Mouse (Mus musculus) kidney, postnatal 36 days (tissue): ENCODE measurements around the gene 4933417A18Rik.
A peak's percentile ranks its signal among the peaks of the same experiment; 100 is the strongest.
"Not testable (repeated sequence)": the region's sequence is repeated elsewhere in the genome, so short reads cannot be mapped to it uniquely, and the experiment has no call there.

Source experiments
- DNase-seq, 2 experiments: peaks; one replicate each; pipeline ENCODE4 v3.0.0; 2021 to 2022; ENCODE audit warnings: mixed read lengths in 2 of 2

Gene 4933417A18Rik

DNA sequence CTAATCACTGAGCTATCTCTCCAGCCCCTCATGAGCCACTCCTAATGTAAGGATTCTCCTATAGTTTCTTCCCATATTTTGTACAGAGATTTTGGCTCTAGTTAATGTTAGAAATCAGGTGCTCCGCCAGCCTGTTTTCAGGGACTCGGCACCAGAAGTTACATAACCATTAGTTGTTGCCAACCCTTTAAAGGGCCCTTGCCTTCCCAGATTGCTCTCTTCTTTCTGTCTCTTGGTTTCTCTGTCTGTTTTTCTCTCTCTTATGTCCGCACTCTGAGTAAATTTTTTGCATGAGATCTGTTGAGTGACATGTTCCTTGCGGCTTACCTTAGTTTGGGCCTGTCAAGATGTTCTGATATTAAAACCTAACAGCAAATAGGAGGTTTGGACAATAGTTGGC is 51.9 kb downstream of the 4933417A18Rik start:
- DNase-seq, result no peak

- DNase-seq, result no peak
These were observed 53.2 kb downstream of the 4933417A18Rik start for GRCm38 (mm10) chr13:34977410-34977809.

GRCm38 (mm10) chr13:34978635-34979034 is 54.4 kb downstream of the 4933417A18Rik start:
- not testable (repeated sequence) for DNase-seq

- DNase-seq, result not testable (repeated sequence)
These were observed 59.3 kb downstream of the 4933417A18Rik start for GRCm38 (mm10) chr13:34983479-34983878.

- DNase-seq, result no peak
These were observed 67.5 kb downstream of the 4933417A18Rik start for GRCm38 (mm10) chr13:34991581-34992273.

- peak; percentile 10 to 19 for DNase-seq
These were observed 68.9 kb downstream of the 4933417A18Rik start for GRCm38 (mm10) chr13:34993085-34993484.

GRCm38 (mm10) chr13:34993595-34993982 is 69.4 kb downstream of the 4933417A18Rik start:
- no peak for DNase-seq

DNA sequence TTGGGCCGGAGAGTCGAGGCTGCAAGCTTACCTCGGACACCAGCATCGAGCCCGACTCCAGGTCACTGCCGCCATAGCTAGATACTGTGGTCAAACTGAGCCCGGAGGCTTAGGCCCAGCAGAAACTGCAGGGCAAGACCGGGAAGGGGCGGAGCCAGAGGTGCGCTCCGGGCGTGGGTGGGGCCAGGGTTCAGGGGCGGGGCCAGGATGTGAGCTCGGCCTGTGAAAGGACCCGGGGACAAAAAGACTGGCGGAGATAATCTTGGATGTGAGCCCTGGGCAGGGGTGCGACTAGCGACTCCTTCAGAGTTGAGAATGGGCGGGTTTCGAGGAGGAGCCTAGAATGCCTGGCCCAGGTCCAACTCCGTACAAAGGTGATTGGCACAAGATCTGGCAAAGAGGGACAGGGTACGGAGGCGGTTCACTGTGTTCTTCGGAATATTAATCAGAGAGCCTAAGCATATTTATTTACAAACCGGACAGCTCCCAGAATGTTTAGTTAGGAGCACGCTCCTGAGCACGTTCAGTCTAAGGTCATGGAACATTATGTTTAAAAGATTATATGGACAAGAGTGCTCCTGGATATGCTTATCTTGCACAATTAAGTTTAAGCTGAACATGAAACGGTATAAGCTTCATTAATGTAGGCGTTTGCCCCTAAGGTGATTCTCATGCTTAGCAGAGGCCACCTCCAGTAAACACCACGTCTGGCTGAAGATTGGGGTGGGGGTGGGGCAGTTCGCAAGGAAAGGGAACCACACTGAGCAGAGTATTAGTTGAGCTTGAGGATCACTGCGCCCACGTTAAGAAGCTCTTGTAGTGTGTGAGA is 70.0 kb downstream of the 4933417A18Rik start:
- DNase-seq, result peak; percentile 99

DNA sequence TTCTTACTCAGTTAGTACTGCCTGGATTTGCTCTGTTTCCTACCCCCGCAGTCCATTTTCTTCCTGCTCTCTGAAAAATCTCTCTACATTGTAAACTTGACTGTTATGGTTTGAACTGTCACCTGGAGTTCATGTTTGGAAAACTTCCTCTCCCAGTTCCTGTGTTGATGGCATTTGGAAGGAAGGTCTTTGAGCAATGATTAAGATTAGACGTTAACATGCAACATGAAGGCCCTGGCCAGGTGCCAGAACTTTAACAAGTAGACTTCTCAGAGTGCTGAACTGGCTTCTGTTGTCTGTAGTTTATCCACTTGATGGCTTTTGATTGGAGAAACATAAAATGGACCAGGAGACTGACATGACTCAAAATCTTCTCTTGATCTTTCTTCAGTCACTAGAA is 71.7 kb downstream of the 4933417A18Rik start:
- peak; percentile 61 to 79 for DNase-seq
